Mouse (Mus musculus) naive thymus-derived CD4-positive, alpha-beta T cell, adult 2 months (primary cell): ENCODE measurements at regions not wholly inside any gene's neighbourhood (a gene's known extent, or its start where the extent isn't known, plus 50 kb on each side); places are given as distances from the start of the nearest gene placed in this dataset.
A peak's percentile ranks its signal among the peaks of the same experiment; 100 is the strongest.

Source experiments
- DNase-seq: peaks from one replicate; pipeline ENCODE4 v3.0.0-alpha.2; 2011; ENCODE audit warnings: low read depth

DNA sequence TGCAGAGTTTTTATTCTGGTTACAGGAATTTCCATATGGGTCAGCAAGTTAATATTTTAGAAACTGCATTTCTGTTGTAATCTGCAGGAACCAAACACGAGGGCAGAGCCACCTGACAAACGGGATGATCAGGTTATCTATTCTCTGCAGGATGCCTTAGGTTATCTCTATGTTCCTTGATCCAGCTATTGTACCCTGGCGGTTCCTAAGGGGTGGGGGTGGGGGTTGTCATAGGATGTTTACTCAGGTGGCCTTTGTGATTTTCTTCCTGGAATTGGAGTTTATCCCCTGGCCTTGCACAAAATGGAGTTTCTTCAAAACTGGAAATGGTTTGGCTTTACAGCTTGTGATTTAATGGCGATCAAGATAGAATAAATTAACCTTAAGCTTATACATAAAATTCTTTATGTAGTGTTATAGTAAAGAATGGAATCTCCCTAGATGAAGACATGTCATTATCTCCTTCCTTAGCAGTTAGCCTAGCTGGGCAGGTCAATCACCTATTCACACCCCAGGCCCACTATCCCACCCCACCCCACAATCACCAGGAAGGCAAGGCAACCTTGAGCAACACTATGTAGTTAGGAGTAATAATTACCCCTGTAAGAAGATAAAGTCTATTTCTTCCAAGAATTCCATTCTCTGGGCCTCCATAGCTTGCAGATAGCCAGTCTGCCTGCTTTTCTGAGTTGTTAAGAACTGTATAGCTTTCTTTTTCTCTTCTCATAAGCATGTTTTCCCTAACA lies 192.3 kb upstream of the B430218F22Rik start:
- DNase-seq: no peak

- no peak for DNase-seq
Measured at GRCm38 (mm10) chr13:118208146-118208545, 178.3 kb upstream of the B430218F22Rik start.

DNA sequence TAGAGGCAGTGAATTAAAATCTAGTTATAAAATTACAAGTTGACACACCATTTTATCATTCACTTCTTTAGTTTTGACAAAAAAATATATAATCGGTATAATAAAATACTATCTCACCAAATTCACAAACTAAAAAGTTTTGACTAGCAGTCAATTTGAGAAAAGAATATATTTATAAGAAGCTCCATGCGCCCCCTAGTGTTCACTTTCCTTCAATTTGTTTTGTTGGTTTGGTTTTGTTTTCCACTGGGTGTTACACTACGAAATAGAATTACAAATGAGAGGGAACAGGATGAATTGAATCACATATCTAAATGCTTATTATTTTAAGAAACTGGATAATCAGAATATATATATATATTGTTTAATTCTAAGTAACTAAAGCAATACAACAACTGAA lies 159.1 kb upstream of the B430218F22Rik start:
- DNase-seq: peak; percentile 35

DNA sequence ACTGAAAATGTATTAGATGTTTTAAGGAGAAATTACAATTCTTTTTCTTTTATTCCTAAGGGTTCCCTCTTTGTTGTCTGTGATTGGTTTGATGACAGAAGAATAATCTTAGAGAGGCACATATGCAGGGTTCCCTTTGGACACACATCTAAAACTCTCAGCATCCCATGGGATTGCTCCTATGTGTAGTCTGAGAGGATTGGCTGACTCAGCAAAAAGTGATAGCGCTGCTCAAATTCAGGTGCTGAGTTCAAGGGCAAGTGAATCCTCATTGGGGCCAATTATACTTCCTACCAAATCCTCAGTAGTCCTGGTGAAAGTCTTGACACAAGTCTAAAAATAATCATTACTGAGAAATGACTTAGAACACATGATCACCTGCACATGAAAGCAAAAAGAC lies 148.5 kb upstream of the B430218F22Rik start:
- no peak for DNase-seq

DNA sequence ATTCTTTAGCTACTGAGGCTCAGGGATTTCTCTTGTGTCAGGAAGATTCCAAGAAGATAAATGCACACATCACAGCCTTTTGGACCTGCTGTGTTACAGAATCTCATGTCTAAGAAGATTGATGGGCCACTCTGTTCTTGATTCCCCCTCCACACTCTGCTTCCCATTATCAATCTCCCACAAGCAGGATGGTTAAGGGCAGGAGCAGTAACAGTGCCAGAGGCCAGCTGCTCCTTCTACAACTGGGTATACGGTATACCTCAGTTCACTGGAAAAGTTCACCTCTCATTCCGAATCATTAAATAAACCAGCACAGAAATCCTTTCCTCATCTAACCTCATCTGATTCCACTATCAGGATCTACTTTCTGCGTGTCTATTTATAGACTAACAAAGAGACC lies 141.8 kb upstream of the B430218F22Rik start:
- DNase-seq: no peak

GRCm38 (mm10) chr13:118245546-118245945 lies 140.9 kb upstream of the B430218F22Rik start:
- DNase-seq: no peak

DNA sequence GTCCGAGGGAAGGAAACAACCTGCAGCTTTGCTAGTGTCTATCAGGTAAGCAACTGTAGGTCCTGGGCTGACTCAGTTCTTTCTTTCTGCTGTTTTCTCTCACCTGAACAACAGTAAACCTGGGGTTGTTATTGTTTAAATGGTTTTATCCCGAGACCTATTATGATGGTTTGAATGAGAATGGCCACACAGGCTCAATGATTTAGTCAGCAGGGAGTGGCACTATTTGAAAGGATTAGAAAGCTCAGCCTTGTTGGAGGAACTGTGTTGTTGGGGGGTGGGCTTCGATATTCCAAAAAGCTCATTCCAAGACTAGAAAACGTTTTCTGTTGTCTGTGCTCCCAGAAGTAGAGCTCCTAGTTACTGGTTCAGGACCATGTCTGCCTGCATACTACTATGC lies 126.8 kb upstream of the B430218F22Rik start:
- DNase-seq: no peak

DNA sequence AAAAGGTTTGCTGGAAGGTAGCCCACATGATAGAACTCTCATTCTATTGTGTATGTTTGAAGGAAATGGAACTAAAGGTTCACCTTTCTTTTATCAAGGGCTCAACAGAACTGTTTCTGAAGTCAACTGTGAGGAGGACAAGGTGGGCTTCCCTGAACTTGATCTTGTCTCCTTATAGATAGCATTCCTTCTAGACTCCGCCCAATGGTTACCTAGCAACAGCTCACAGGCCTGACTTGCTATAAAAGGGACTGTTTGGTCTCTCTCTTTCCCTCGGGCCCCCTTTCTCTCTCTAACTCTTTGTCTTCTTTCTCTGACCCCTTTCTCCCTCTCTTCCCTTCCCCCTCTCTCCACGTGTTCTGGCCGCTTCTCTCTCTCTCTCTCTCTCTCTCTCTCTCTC lies 123.5 kb upstream of the B430218F22Rik start:
- DNase-seq: no peak

- DNase-seq: no peak
Measured at GRCm38 (mm10) chr13:118265763-118266520, 120.5 kb upstream of the B430218F22Rik start.

- DNase-seq: no peak
Measured at GRCm38 (mm10) chr13:118272904-118273303, 113.5 kb upstream of the B430218F22Rik start.

- DNase-seq: no peak
Measured at GRCm38 (mm10) chr13:118280956-118281355, 105.5 kb upstream of the B430218F22Rik start.

DNA sequence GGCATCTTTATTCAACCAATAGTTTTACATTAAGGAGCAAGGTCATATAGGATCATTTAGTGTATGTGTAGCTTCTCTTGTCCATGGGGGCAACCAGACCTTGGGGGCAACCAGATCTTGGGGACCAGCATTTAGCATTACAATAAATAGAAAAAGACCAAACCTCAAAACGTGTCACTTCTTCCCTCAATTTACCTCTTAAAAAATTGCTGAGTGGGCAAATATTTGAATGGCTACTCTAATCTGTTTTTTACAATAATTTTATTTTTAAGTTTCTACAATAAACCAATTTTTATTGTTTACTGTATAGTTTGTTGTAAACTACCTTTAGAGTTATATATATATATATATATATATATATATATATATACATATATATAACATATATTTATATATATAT lies 92.7 kb upstream of the B430218F22Rik start:
- no peak for DNase-seq

DNA sequence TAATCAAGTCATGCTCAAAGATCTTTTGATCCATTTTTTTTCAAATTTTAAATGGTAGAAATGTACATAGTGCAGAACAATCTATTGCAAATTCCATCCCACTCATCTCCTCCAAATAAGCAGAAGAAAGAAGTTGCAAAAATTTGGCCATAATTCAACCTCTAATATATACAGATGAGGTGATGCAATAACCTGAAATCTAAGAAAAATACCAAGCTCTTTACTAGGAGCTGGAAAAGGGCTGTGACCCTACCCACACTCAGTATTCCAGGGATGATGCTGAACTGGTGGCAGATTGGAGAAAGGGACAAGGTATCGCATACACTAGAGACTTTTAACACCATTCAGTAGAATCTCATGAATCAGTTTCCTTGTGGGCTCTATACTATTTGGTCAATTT lies 76.3 kb upstream of the B430218F22Rik start:
- no peak for DNase-seq

DNA sequence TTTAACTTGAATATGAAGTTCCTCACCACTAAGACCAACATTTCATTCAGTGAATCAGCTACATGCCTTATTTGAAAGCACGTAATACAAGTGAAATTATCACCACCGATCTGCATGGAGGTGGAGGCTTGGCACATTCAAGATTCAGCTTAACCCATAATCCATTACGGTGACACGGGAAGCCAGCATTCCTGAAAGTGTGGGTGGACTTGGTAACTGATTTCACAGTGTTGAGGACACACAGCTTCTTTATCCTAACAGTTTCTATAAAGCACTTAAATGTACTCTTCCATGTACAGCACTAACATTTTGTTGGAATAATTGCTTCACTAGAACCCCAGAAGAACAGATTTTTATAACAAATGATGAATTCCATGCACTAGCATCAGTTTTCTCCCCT lies 72.8 kb upstream of the B430218F22Rik start:
- no peak for DNase-seq
